ENCODE assay signal across 10 mouse cellular contexts in the genomic region with DNA sequence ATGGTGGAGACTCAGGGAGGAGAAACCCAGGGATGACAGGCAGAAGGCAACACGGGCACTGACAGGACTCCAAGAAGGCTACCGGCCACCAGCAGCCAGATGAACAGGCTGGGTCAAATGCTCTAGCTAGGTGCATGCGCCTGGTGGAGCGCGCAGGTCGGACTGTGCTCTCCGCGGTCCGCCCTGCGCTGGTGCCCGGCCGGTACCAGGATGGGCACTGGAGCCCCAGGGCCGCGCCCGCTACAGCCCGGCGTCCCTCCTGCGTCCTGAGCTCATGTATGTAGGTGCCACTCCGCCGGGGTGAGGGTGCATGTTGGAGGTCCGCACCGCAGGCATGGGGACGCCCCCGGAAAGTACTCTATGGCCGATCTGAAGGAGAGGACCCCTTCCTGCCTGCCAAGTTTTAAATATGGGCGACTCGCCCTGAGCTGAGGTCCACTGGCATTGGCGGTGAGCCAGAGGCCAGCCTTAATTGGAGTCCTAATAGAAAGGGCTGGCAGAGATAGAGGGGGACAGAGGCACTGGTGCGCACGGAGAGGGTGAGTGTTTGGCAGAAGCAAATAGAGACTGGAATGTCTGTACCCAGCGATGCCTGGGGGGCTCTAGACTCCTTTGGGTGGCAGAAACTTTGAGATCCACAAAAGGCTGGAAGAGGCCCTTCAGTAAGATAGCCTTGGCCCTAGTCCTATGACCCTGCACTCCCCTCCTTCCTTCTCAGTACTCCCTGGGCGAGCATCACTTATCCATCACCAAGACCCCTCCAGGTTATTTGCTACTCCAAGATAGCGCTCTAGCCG. TPM values are rescaled to one million over a fixed set of nuclear protein-coding genes. Genes with fewer than 3 reads are reported as not detected.
DNase-seq lines count a peak whose midpoint lies in the region; ATAC-seq and TF ChIP-seq lines count a peak whose summit lies in the region.
"Had no signal": no experiment of that assay in that cellular context is flagged by ENCODE, and none has a peak within 500 bp of the region (broad histone marks: within the 10 kb centered on the region; RNA-seq: fewer than 3 reads in every experiment).

No protein-coding gene starts in this region.

- peak; percentile 44 for DNase-seq in embryo, embryonic 9.5 days (ENCODE audit: extremely low spot score)
- DNase-seq in embryo, embryonic 10.5 days (ENCODE audit: low spot score), result no peak
- peak; percentile 28 to 36 for DNase-seq in right cerebral cortex, postnatal 10 days (ENCODE audit: low spot score in 2 of 2)
- DNase-seq in right cerebral cortex, adult 2 months (ENCODE audit: low spot score in 2 of 2), result no peak
- DNase-seq in retina, postnatal 1 day, result peak; percentile 73
- DNase-seq in spleen, adult 18-20 months, result no peak
- no peak for DNase-seq in spleen, postnatal 10 days (ENCODE audit: low spot score in 2 of 2)

- H3K27me3 ChIP-seq in intestine, postnatal 0 days (replicated peaks; ENCODE audit: control insufficient read depth, insufficient read depth, low read length), result peaks cover 34% of the 10 kb centered on the region

- no peak overlapping the region for H3K27ac ChIP-seq in intestine, postnatal 0 days (ENCODE audit: low read depth, low read length)
- H3K27ac ChIP-seq: macrophage had no signal

- H3K4me2 ChIP-seq in intestine, postnatal 0 days (replicated peaks; ENCODE audit: low read depth), result peak overlapping the region; percentile 51

- peak overlapping the region; percentile 17; the same call in 1 of the 2 replicates for H3K4me3 ChIP-seq in intestine, postnatal 0 days (ENCODE audit: low read depth, low read length)
- H3K4me3 ChIP-seq: erythroblast, embryonic 14.5 days had no signal

- 1% methylated on average over 34 of the region's 34 CpGs for WGBS in intestine, postnatal 0 days

- ATAC-seq in intestine, postnatal 0 days, result no peak

- H3K9me3 ChIP-seq in intestine, postnatal 0 days (ENCODE audit: control insufficient read depth), result no peaks in the 10 kb centered on the region

- H3K4me1 ChIP-seq in intestine, postnatal 0 days (replicated peaks; ENCODE audit: control insufficient read depth, insufficient read depth, low read length), result no peaks in the 10 kb centered on the region

- no peaks in the 10 kb centered on the region for H3K36me3 ChIP-seq in intestine, postnatal 0 days (ENCODE audit: control insufficient read depth, insufficient read depth)

- TF ChIP-seq CTCF in intestine, postnatal 0 days (IDR thresholded peaks at IDR 0.05; ENCODE audit: low read depth), result no peak

- H3K9ac ChIP-seq in intestine, postnatal 0 days (ENCODE audit: low read depth, low read length), result no peak overlapping the region

RNA-seq across cellular contexts. Expression of gene Vwc2, which starts 0.4 kb away (rescaled TPM):
- 0.52 and 0.61 TPM in 2 replicates for polyA plus RNA-seq in intestine, postnatal 0 days (2015; fragmentation: Nextera tagmentation; extraction: Ambion mirVana)
- polyA plus RNA-seq: erythroblast, embryonic 14.5 days; macrophage had no signal

Comparison
In these comparisons a context has a peak if more than half of its experiments do, and no peak if none do; other contexts are left out.
1. DNase-seq: peak in embryo, embryonic 9.5 days (single experiment), right cerebral cortex, postnatal 10 days (2 of 2) and retina, postnatal 1 day (single experiment); none in embryo, embryonic 10.5 days (single experiment), right cerebral cortex, adult 2 months (0 of 2), spleen, adult 18-20 months (0 of 2) and spleen, postnatal 10 days (0 of 2).